Mouse (Mus musculus) embryonic facial prominence, embryonic 10.5 days (tissue): ENCODE data around the gene Cdk15. TPM values are rescaled to one million over a fixed set of nuclear protein-coding genes. Genes with fewer than 3 reads are reported as not detected.
A peak's percentile ranks its signal among the peaks of the same experiment; 100 is the strongest.

Experiments
- DNase-seq: peaks from one replicate; pipeline ENCODE4 v3.0.0-alpha.2; 2017; ENCODE audit warnings: low spot score
- H3K27ac ChIP-seq: fragments of 300-500 bp; sonication (generic); replicated peaks from 2 replicates; pipeline ENCODE4 v1.5.1; 2016; ENCODE audit warnings: mild to moderate bottlenecking
- H3K27me3 ChIP-seq: fragments of 300-500 bp; sonication (generic); replicated peaks from 2 replicates; pipeline ENCODE4 v1.6.1; 2016; ENCODE audit warnings: low read depth, mild to moderate bottlenecking; ENCODE audit not compliant: poor library complexity, severe bottlenecking
- H3K36me3 ChIP-seq: fragments of 300-500 bp; sonication (generic); replicated peaks from 2 replicates; pipeline ENCODE4 v1.6.1; 2016; ENCODE audit warnings: mild to moderate bottlenecking, moderate library complexity
- H3K4me1 ChIP-seq: fragments of 300-500 bp; sonication (generic); 2 replicates; pipeline ENCODE4 v1.6.1; 2016
- H3K4me3 ChIP-seq: fragments of 300-500 bp; sonication (generic); 2 replicates; pipeline ENCODE4 v1.5.1; 2016; ENCODE audit warnings: mild to moderate bottlenecking, moderate library complexity
- H3K9me3 ChIP-seq: fragments of 300-500 bp; sonication (generic); 2 replicates; pipeline ENCODE4 v1.6.1; 2016; ENCODE audit warnings: mild to moderate bottlenecking
- WGBS: fragments of 180-500 bp; shearing (Covaris S2); methylation state at CpG from one replicate; pipeline ENCODE4 v1.1.7; 2016; 5-methylcytosine and 5-hydroxymethylcytosine counted together
- polyA plus RNA-seq: library from polyadenylated mRNA; unstranded; fragments of >200 nt; fragmentation: Nextera tagmentation; extraction: Ambion mirVana; gene quantifications from 2 replicates; pipeline ENCODE4 v1.2.1, GENCODE M21; 2016

Gene Cdk15
- polyA plus RNA-seq, 1 experiment from 2014 or later = 0.61 TPM

- WGBS = 88% methylated on average over 6 of the region's 6 CpGs
- Histone ChIP-seq H3K4me1 (peaks cover 9% of the 10 kb centered on the region), H3K27ac (no peak overlapping the region), H3K4me3 (no peak overlapping the region), H3K27me3 (peaks cover 6% of the 10 kb centered on the region; the same call in 1 of the 2 replicates), H3K9me3 (no peaks in the 10 kb centered on the region), H3K36me3 (no peaks in the 10 kb centered on the region)
- no peak for DNase-seq
Measured at GRCm38 (mm10) chr1:59389181-59389580, 132.5 kb downstream of the Cdk15 start.

GRCm38 (mm10) chr1:59391736-59392135, 135.0 kb downstream of the Cdk15 start:
- H3K36me3 ChIP-seq = no peaks in the 10 kb centered on the region
- WGBS = 53% methylated on average over 3 of the region's 3 CpGs
- no peak overlapping the region for H3K27ac ChIP-seq
- no peak for DNase-seq
- no peaks in the 10 kb centered on the region for H3K9me3 ChIP-seq
- H3K27me3 ChIP-seq = peaks cover 6% of the 10 kb centered on the region; the same call in 1 of the 2 replicates
- H3K4me1 ChIP-seq = peaks cover 33% of the 10 kb centered on the region
- H3K4me3 ChIP-seq = no peak overlapping the region

DNA sequence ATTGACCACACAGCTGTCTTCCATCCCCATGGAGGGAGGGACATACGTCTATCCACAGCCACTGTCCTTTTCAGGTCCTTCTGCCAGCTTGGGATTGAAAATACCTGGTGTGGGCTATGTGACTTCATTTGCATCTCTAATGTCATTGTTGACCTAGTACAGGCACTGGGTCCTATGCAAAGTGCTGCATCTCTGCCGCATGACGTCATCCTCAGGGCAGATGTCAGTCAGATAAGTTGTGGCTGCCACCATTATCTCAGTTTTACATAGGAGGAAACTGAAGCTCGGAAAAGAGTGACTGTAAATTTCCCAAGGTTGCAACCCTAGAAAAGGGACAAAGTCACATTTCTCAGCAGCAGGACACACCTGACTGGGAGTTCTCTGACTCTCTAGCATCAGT, 137.4 kb downstream of the Cdk15 start:
- Histone ChIP-seq H3K27ac (peak overlapping the region; percentile 74), H3K4me1 (peaks cover 48% of the 10 kb centered on the region)
- 82% methylated on average over 4 of the region's 4 CpGs for whole genome bisulfite sequencing

GRCm38 (mm10) chr1:59394616-59395015, 137.9 kb downstream of the Cdk15 start:
- peak overlapping the region; percentile 74 for H3K27ac ChIP-seq
- H3K4me1 ChIP-seq = peaks cover 53% of the 10 kb centered on the region
- DNase-seq = peak; percentile 40

More for the DNA sequence above, 137.4 kb downstream of the Cdk15 start:
- DNase-seq = no peak
- Histone ChIP-seq H3K36me3 (no peaks in the 10 kb centered on the region), H3K27me3 (peaks cover 6% of the 10 kb centered on the region; the same call in 1 of the 2 replicates), H3K9me3 (no peaks in the 10 kb centered on the region), H3K4me3 (no peak overlapping the region)

DNA sequence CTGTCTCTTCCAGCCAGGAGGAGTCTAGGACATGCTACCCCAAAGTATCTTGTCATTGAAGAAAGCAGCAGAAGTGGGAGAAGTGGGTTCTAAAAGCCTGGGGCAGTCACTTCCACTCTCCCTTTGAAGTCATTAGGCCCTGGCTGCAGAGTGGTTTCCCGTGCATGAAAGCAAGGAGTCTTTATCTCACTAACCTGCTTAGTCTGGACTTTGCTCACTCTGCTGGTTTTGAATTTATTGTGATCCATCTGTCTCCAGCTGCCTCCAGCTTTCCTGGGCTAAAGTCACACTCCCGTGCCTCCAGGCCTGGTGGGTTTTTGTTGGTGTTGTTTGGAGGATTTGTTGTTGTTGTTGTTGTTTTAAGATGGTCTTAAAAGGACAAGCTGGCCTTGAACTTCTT, 139.3 kb downstream of the Cdk15 start:
- Histone ChIP-seq H3K9me3 (no peaks in the 10 kb centered on the region), H3K4me1 (peaks cover 58% of the 10 kb centered on the region), H3K36me3 (no peaks in the 10 kb centered on the region), H3K4me3 (no peak overlapping the region), H3K27me3 (peaks cover 6% of the 10 kb centered on the region; the same call in 1 of the 2 replicates), H3K27ac (peak overlapping the region; percentile 74)
- 31% methylated on average over 2 of the region's 2 CpGs for WGBS
- DNase-seq = no peak

More at GRCm38 (mm10) chr1:59394616-59395015, 137.9 kb downstream of the Cdk15 start:
- H3K27me3 ChIP-seq = peaks cover 6% of the 10 kb centered on the region; the same call in 1 of the 2 replicates
- 14% methylated on average over 6 of the region's 6 CpGs for WGBS
- no peaks in the 10 kb centered on the region for H3K36me3 ChIP-seq
- no peak overlapping the region for H3K4me3 ChIP-seq
- H3K9me3 ChIP-seq = no peaks in the 10 kb centered on the region

DNA sequence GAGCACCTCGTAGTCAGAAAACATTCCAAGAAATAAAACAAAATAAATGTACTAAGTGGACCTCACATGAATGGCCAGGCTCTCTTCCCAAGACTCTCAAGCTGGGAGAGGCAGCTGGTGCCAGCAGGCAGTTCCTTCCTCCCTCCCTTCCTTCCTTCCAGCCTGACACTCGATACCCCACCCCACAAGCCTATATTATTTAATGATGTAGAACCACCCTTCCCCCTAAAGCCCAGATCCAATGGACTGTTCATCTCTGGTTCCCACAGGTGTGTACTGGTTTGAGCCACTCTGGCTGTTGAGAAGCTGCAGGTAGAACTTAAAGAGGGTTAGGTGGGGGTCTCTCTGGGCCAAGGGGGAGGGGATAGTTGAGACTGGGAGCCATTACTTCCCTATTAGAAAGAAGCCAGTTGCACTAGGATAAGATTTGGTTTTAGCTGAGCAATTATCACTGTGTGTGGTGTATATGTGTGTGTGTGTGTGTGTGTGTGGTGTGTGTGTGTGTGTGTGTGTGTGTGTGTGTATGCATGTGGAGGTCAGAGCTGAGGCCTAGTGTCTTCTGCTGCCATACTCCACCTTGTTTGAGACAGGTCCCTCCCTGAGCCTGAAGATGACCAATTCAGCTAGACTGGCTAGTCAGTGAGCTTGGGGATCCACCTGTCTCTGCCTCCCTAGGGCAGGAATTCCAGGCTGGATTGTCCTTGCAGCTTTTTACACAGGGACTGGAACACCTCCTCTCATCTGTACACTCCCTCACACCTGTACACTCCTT, 143.0 kb downstream of the Cdk15 start:
- H3K4me1 ChIP-seq = peaks cover 57% of the 10 kb centered on the region
- peaks cover 3% of the 10 kb centered on the region; the same call in 1 of the 2 replicates for H3K27me3 ChIP-seq
- WGBS = 51% methylated on average over 2 of the region's 2 CpGs
- H3K4me3 ChIP-seq = no peak overlapping the region
- DNase-seq = peak; percentile 35
- no peak overlapping the region for H3K27ac ChIP-seq
- H3K9me3 ChIP-seq = no peaks in the 10 kb centered on the region
- H3K36me3 ChIP-seq = no peaks in the 10 kb centered on the region

- no peak for DNase-seq
- WGBS = 82% methylated on average over 4 of the region's 4 CpGs
- no peak overlapping the region for H3K27ac ChIP-seq
- H3K36me3 ChIP-seq = no peaks in the 10 kb centered on the region
- no peaks in the 10 kb centered on the region for H3K9me3 ChIP-seq
- H3K27me3 ChIP-seq = peaks cover 3% of the 10 kb centered on the region; the same call in 1 of the 2 replicates
- peaks cover 49% of the 10 kb centered on the region for H3K4me1 ChIP-seq
- H3K4me3 ChIP-seq = no peak overlapping the region
Measured at GRCm38 (mm10) chr1:59401253-59401652, 144.5 kb downstream of the Cdk15 start.

Other genes starting within 250 kb of the Cdk15 start
- not detected in 2 replicates for gene C2cd6, start 162.0 kb upstream of the Cdk15 start, polyA plus RNA-seq
- 33.1 and 36.3 TPM in 2 replicates for gene Tmem237, start 136.5 kb upstream of the Cdk15 start, polyA plus RNA-seq
- 0.18 and 0.41 TPM in 2 replicates for gene Mpp4, start 93.5 kb upstream of the Cdk15 start, polyA plus RNA-seq
- gene Als2, start 19.7 kb upstream of the Cdk15 start, polyA plus RNA-seq = 15.8 and 16.5 TPM in 2 replicates
- gene Fzd7, start 225.5 kb downstream of the Cdk15 start, polyA plus RNA-seq = 12.7 and 14.4 TPM in 2 replicates